Mouse (Mus musculus) layer of hippocampus, postnatal 36 days (tissue): ENCODE results near the gene Dnmt3l. TPM values are rescaled to one million over a fixed set of nuclear protein-coding genes. Genes with fewer than 3 reads are reported as not detected.

Experiments used
- DNase-seq, 2 experiments: peaks; one replicate each; pipeline ENCODE4 v3.0.0; 2022
- total RNA-seq, 2 experiments: library from RNA; stranded (reverse); gene quantifications; 2 replicates each; pipeline ENCODE4 v1.2.3; 2021

The Dnmt3l gene
- total RNA-seq, 2 experiments from 2014 or later, result 0.65 TPM; not detected in 1

DNA sequence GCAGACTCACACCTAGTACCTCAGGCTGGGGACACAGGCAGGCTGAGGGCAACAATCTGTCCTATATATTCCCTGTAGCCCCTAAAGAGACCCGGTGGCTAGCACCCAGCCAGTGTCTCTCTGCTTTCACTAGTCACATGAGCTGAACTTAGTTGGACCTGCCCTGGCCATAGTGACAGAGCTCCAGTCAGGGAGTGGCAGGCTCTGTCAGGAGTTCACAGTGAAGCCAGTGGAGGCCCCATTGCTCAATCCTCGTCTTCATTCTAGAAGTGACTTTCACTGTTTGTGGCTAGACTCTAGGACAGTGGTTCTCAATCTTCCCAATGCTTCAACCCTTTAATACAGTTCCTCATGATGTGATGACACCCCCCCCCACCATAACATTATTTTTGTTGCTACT, 9.8 kb upstream of the Dnmt3l start:
- DNase-seq, result no peak

GRCm38 (mm10) chr10:78037139-78037538, 4.6 kb upstream of the Dnmt3l start:
- no peak for DNase-seq

- no peak for DNase-seq
These were observed 349 bp downstream of the Dnmt3l start for GRCm38 (mm10) chr10:78042096-78042495.

GRCm38 (mm10) chr10:78042697-78043405, 1.1 kb downstream of the Dnmt3l start:
- DNase-seq, result peak; percentile 33 to 43

DNA sequence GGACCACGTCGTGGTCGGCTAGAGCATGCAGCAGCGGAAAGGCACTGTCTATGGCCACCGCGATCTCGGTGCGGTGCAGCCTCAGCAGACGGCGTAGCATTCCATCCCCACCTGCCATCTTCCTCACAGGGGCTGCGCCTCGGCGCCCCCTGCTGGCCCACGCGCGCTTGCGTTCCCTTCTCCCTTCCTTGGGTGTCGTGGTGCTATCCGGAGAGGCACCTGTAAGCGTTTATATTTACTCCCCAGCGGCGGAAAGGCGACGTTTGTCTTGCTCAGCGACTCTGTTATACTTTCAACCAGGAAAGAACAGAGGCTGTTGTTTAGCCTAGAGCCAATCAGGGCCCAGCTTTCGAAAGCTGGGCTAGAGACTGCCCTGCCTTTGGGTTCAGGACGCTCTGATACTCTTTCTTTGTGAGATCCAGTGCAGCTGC, 1.7 kb downstream of the Dnmt3l start, which contains the start of gene Aire:
TSS of gene Aire (minus strand) at position 205 of the 431 bp plus-strand sequence.
- peak; percentile 41 to 50 for DNase-seq

DNA sequence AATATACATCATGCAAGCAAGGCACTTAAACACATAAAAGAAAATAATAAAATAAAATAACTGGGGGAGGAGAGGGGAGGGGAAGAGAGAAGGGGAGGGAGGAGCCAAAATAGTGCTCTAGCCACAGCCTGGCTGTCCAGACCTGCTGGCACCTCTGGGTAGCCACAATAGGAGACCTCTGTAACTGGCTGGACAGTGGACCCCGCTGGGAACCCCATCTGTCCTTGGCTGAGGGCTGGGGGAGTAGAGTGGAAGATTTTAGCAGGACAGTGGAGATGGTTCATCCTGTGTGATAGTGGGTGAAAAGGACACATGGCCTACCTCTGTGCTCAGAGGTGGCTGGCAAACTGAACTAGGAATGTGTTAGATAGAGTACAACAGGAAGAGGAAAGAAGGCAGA, 2.8 kb downstream of the Dnmt3l start:
- no peak for DNase-seq

DNA sequence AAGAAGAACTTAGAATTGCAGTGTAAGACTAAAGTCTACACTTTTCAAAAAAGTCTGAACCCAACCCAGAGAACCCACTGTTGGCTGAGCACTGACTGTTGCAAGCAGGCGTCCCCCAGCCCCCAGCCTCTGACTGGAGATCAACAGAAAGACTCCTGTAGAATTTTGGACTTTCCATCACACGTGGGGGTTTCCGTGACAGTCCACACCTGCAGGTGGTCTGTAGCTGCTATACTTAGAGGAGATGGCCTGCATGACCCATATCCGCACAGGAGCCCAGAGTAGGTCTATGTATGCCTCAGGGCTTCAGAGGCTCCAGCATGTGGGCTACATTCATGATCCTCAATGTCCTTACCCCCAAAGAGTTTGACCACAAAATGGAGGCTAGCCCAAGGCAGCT, 4.6 kb downstream of the Dnmt3l start:
- DNase-seq, result no peak

DNA sequence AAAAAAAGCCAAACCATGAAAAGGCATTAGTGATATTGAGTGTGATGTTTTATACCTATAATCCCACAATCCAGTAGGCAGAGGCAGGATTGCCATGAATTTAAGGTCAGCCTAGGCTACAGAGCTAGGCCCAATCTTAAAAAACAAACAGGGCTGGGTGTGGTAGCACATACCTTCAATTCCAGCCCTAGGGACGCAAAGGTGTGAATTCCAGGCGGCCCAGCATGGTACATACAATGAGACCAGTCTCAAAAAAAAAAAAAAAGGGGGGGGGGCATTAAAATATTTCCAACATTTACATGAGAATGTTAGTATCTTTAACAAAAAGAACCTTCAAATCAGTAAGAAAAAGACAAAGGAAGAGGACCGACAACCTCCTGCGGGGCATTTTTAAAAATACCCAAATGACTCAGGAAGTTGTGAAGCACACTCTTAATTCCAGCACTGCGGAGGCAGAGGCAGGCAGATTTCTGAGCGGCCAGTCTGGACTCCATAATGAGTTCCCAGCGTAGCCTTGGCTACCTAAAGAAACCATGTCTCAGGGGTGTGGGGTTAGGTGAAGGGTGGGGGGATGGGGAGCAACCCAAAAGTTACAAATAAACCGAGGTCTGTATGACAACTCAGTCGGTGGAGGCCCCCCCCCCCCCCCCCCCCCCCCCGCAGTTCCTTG, 6.4 kb downstream of the Dnmt3l start:
- DNase-seq, result no peak

GRCm38 (mm10) chr10:78049519-78050035, 7.8 kb downstream of the Dnmt3l start:
- no peak for DNase-seq

DNA sequence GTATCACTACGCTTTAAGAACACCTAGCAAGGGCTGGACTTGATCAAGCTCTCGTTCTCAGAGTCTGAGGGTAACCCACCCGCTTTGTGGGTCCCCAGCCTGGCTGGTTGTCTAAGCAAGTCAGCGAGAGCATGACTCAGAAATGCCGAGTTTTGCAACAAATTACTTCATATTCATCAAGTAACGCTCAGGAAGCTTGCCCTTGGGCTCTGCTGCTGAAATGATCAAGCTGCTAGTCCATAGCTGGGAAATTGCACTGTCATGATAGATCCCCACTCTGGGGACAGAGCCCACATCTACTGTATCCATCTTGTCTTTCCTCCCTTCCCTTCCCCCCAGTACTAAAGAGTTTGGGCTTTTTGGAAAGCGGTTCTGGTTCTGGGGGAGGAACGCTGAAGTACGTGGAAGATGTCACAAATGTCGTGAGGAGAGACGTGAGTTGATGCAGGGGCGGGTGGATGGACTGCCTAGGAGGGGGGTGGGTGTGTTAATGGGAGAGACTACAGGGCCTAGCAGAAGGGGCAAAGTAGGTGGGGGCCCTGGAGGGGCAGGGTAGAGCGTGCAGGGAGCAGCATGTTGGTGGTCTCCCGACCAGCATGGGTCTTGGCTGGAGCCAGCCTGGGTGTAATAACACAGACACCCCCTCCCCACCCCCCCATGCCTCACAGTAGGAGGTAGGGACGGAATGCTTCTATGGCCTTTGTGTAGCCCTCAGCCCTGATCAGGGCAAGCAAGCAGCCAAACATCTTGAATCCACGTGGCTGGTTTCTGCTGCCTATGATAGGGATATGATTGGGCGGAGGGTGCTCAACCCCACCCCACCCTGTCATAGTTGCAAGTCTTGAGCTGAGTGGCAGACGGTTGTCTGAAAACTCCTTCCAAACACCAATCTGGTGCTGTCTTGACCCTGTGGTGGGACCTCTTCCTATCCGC, 13.2 kb downstream of the Dnmt3l start:
- DNase-seq, result no peak

DNA sequence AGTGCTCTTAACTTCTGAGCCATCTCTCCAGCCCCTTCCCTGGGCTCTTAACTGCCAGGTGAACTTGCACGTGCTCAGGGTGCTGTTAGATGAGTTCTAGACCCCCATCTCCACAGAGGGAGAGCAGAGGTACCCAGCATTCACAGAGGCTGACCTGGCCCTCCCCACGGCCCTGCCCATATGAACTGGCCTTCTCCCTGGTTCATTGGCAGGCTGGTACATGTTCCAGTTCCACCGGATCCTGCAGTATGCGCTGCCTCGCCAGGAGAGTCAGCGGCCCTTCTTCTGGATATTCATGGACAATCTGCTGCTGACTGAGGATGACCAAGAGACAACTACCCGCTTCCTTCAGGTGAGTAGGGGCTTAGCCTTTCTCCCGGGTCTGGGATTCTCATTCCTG, 15.3 kb downstream of the Dnmt3l start:
- DNase-seq, result no peak

DNA sequence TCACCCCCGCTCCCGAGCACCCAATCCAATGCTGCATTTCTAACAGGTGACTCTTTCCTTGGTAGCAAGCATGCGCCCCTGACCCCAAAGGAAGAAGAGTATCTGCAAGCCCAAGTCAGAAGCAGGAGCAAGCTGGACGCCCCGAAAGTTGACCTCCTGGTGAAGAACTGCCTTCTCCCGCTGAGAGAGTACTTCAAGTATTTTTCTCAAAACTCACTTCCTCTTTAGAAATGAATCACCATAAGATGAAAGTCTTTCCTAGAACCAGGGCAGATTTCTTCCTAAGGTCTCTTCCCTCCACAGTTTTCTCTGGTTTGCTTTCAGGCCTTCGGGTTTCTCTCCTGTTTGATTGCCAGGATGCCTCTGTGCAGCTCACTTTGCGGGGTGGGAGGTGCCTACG, 21.4 kb downstream of the Dnmt3l start:
- DNase-seq, result no peak

GRCm38 (mm10) chr10:78067226-78067625, 25.5 kb downstream of the Dnmt3l start:
- no peak for DNase-seq

DNA sequence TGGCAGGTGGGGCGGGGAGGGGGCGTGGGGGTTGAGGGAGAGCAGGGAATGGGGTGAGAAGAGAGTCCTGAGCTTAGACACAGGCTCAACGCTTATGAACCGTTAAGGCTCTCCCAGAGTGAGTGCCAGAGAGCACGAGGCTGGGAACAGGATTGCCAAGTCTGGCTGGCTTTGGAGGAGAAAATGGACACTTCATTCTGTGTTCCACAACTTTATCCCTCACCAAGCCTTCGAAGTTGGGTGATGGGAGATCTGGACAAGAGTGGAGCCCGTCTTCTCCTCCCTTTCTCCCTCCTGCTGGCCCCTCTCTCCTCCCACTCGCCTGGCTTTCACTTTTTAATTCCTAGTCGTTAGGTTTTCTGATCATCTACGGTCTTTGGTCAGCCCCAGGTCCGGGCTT, 26.8 kb downstream of the Dnmt3l start:
- DNase-seq, result no peak

- peak; percentile 50 to 54 for DNase-seq
These were observed 27.6 kb downstream of the Dnmt3l start, which contains the start of gene Icosl for GRCm38 (mm10) chr10:78069101-78070011. Gene Icosl (plus strand): TSS chr10:78069302.

DNA sequence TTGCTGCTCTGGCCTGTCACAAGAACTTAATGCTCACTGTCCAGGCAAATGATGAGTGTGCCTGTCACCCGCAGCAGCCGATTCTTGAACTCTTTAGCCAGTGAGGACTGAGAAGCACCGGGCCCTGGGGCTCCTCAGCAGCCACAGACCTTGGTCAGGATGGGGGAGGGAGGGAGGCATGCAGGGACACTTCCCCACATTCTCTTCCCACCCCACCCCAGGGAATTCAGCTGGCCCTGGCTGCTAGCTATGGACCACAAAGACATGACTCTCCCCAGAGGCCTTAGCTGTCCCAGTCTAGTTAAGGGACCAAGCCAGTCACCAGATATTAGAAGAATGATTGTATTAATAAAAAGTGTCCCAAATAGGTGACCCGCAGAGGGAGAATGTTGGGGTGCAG, 32.4 kb downstream of the Dnmt3l start:
- DNase-seq, result no peak

DNA sequence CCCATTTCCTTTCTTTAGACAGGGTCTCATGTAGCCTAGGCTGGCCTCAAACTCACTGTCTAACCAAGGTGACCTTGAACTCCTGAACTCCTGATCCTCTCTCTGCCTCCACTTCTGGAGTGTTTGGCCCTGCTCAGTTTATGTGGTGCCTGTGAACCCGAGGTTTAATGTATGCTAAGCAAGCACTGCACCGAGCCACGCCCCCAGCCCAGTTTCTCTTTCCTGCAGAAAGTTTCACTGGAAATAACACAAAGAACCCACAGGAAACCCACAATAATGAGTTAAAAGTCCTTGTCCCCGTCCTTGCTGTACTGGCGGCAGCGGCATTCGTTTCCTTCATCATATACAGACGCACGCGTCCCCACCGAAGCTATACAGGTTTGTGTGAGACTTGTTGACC, 33.2 kb downstream of the Dnmt3l start:
- DNase-seq, result no peak

DNA sequence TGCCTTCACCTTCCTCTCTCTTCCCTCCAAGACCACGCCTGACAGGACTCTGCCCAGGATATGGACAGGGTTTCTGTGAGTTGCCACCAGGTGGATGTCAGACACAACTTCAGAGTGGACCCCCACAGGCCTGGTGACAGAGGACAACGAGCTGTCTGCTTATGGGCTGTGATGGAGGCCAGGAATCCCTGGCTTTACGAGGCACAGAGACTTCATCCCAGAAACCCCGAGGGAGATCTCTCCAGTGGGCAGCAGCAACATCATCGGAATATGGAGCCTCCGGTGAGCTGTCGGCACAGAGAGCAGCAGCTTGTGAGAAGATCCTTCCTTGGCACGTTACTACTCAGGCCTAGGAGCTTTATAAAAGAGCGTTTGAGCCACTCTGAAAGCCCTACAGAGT, 36.1 kb downstream of the Dnmt3l start:
- no peak for DNase-seq

GRCm38 (mm10) chr10:78078276-78078675, 36.5 kb downstream of the Dnmt3l start:
- DNase-seq, result no peak

DNA sequence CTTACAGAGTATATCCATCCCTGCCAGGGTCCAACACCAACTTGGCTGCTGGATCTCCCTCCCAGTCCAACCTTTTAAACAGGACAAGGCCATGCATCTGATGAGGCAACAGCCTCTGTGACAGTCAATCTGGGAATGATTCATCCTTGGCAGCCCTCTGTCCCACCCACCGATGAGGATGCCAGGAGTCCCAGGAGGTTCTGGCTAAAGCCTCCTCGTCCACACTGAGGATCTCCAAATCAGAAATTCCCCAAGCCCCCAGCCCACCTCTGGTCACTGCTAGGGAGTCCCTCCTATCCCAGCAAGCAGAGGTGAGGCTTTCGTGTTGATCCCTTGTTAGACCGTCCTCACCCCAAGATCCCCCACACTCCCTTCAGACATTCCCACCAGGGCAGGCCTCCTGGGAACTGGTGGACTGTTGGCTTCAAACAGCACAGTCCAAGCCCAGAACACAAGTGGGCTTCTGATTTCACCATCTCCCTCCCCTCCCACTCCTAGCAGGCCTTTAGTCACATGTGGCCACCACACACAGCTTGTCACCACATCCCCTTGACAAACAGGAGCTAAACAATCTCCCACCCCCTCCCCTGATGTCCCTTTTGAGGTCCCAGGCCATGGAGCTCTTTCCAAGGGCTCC, 38.3 kb downstream of the Dnmt3l start:
- no peak for DNase-seq

GRCm38 (mm10) chr10:78084073-78084472, 42.3 kb downstream of the Dnmt3l start:
- DNase-seq, result no peak
